Mouse (Mus musculus) liver, embryonic 14.5 days (tissue): Measurements from ENCODE around the gene Fam118a.

ENCODE experiments used
- CTCF ChIP-seq: IDR thresholded peaks from 2 replicates; pipeline ENCODE4 v1.5.1; 2016; ENCODE audit warnings: antibody characterized with exemption, low read depth, control low read depth
- EP300 ChIP-seq: IDR thresholded peaks from 2 replicates; pipeline ENCODE4 v1.6.1; 2016; ENCODE audit warnings: antibody characterized with exemption, low read depth

- no peak for TF ChIP-seq CTCF
- TF ChIP-seq EP300 = no peak
Observed at GRCm38 (mm10) chr15:85055186-85055585, 26.4 kb downstream of the Fam118a start.
